Mouse (Mus musculus) ES-CJ7 (cell line): Measurements from ENCODE around the gene 4931408C20Rik.

Experiments used
- DNase-seq: peaks from one replicate; pipeline ENCODE4 v3.0.0; 2011; ENCODE audit warnings: low read depth, low spot score

The 4931408C20Rik gene

GRCm38 (mm10) chr1:26686842-26687760, at the start of gene 4931408C20Rik:
4931408C20Rik (minus strand) TSS chr1:26687460.
- peak; percentile 39 for DNase-seq

- peak; percentile 27 for DNase-seq
Observed at GRCm38 (mm10) chr1:26687926-26688325, 666 bp upstream of the 4931408C20Rik start.

- DNase-seq: peak; percentile 15
Observed at GRCm38 (mm10) chr1:26685952-26686693, 1.1 kb downstream of the 4931408C20Rik start.

- DNase-seq: no peak
Observed at GRCm38 (mm10) chr1:26685383-26685782, 1.9 kb downstream of the 4931408C20Rik start.

GRCm38 (mm10) chr1:26649704-26650388, 37.4 kb downstream of the 4931408C20Rik start:
- no peak for DNase-seq

GRCm38 (mm10) chr1:26636051-26636450, 51.2 kb downstream of the 4931408C20Rik start:
- DNase-seq: no peak
